Mouse (Mus musculus): Measurements from ENCODE around the gene Inka2. TPM values are rescaled to one million over a fixed set of nuclear protein-coding genes. Genes with fewer than 3 reads are reported as not detected.

The Inka2 gene
- 1.6 and 4.6 TPM in 2 replicates for total RNA-seq (2014; fragmentation: Nextera tagmentation)
- 3.0 and 3.8 TPM in 2 replicates for total RNA-seq (2017)
- polyA plus RNA-seq (2012): 1.9 and 2.2 TPM in 2 replicates

DNA sequence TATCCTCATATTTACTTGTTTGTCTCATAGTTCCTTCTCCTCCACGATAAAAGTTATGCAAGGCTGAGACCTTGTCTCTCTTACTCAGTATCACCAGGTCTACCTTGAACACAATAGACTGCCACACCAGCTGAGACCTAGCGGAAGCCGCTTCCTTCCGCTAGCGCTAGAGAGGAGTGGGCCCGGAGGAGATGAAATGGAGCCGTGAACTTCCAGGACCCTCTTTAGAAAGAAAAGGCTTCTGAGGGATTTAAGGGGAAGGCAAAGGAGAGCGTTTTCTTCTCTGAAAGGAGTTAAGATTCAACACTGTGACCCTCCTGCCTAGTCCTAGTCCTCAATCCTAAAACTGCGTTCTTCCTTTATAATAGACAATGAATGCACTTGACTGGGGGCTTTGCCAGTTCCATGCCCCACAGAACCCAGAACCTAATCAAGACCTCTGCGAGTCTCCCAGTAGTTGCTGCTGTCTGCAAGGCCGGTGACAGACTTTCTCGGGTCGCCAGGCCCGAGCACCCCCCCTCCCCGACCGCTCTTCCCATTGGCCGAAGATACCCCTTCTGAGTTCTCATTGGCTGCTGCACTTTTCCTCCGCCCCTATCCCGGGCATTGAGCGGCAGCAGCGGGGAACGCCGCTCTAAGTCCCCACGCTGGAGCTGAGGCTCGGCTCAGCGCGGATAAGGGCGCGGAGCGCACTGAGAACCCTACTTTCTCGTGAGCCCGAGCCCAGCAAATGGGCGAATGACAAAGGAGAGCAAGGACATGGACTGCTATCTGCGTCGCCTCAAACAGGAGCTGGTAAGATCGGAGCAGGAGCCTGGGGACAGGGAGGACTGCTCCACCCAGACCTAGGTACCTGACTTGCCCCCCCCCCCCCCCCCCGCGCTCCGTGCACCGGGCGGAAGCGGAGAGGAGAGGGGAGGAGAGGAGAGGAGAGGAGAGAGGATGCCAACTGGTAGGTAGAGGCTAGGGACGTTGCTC lies at the start of gene Inka2:
Gene Inka2 (plus strand): TSS at position 569 of the 978 bp plus-strand sequence.
- Histone ChIP-seq H3K4me3 (ENCODE audit: low read depth, low read length) (peak within 1 kb of the TSS; percentile 80), H3K4me1 (ENCODE audit: insufficient read depth, low read depth, low read length) (peaks cover 89% of the 10 kb centered on the region), H3K27me3 (ENCODE audit: insufficient read depth, low read length) (no peaks in the 10 kb centered on the region; the same call in 1 of the 2 replicates), H3K36me3 (replicated peaks) (peaks cover 24% of the 10 kb centered on the region), H3K9me3 (replicated peaks) (no peaks in the 10 kb centered on the region)
- TF ChIP-seq GATA2 (IDR thresholded peaks at IDR 0.05; ENCODE audit: borderline replicate concordance, low read depth, low read length) (no peak), TAL1 (conservative IDR thresholded peaks at IDR 0.05; ENCODE audit: low read depth, low read length) (no peak), POLR2AphosphoS5 (IDR thresholded peaks at IDR 0.05; ENCODE audit: insufficient replicate concordance, low read depth, low read length) (no peak), GATA1 (IDR thresholded peaks at IDR 0.05; ENCODE audit: borderline replicate concordance, low read length) (no peak), CTCF (IDR thresholded peaks at IDR 0.05; ENCODE audit: low read depth, low read length) (no peak)
- ATAC-seq (ENCODE audit: extremely low read depth, insufficient number of reproducible peaks, low FRiP score, poor library complexity, severe bottlenecking) (peak; percentile 89), DNase-seq (ENCODE audit: low spot score) (peak; percentile 97)

DNA sequence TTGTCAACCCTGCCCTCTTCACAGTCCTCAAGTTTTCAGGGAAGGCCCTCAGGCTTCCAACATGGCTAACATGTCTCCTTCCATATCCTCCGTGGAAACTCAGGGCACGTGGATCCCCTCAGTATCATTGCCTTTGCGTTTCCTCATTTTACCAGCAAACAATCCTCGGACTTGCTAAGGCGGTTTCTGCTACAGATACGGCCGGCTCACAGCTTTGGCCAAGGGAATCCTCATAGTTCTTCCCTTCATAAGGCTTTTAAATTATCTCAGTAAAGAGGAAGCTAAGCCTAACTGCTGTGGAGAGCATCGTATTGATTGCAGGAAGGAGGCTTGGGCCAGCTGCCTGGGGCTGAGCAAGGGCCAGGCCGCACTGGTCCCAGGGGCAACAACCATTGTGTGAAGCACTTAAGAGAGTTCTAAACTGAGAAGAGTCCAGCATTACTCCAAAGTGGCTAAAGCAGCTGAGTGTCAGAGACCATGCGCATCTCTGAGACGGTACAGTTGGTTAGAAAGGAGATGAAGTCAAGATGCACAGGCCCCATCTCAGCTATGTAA lies 49.3 kb upstream of the Inka2 start:
- TF ChIP-seq GATA1 (IDR thresholded peaks at IDR 0.05; ENCODE audit: borderline replicate concordance, low read length): no peak
- no peak for TF ChIP-seq GATA2 (IDR thresholded peaks at IDR 0.05; ENCODE audit: borderline replicate concordance, low read depth, low read length)
- TF ChIP-seq CTCF (IDR thresholded peaks at IDR 0.05; ENCODE audit: low read depth, low read length): no peak
- TF ChIP-seq TAL1 (conservative IDR thresholded peaks at IDR 0.05; ENCODE audit: low read depth, low read length): no peak
- TF ChIP-seq POLR2AphosphoS5 (IDR thresholded peaks at IDR 0.05; ENCODE audit: insufficient replicate concordance, low read depth, low read length): no peak
- Histone ChIP-seq H3K36me3 (replicated peaks) (no peaks in the 10 kb centered on the region), H3K4me1 (ENCODE audit: insufficient read depth, low read depth, low read length) (no peaks in the 10 kb centered on the region), H3K4me3 (ENCODE audit: low read depth, low read length) (no peak overlapping the region), H3K27me3 (ENCODE audit: insufficient read depth, low read length) (peaks cover 9% of the 10 kb centered on the region; the same call in 1 of the 2 replicates), H3K9me3 (replicated peaks) (no peaks in the 10 kb centered on the region)
- DNase-seq (ENCODE audit: low spot score) (no peak), ATAC-seq (ENCODE audit: extremely low read depth, insufficient number of reproducible peaks, low FRiP score, poor library complexity, severe bottlenecking) (no peak)

- peaks cover 3% of the 10 kb centered on the region; the same call in 1 of the 2 replicates for H3K4me1 ChIP-seq (ENCODE audit: insufficient read depth, low read depth, low read length)
- H3K27me3 ChIP-seq (ENCODE audit: insufficient read depth, low read length): peaks cover 21% of the 10 kb centered on the region
- H3K9me3 ChIP-seq (replicated peaks): no peaks in the 10 kb centered on the region
- H3K36me3 ChIP-seq (replicated peaks): no peaks in the 10 kb centered on the region
- H3K4me3 ChIP-seq (ENCODE audit: low read depth, low read length): no peak overlapping the region
- ATAC-seq (ENCODE audit: extremely low read depth, insufficient number of reproducible peaks, low FRiP score, poor library complexity, severe bottlenecking) (no peak), DNase-seq (ENCODE audit: low spot score) (no peak)
- TF ChIP-seq TAL1 (conservative IDR thresholded peaks at IDR 0.05; ENCODE audit: low read depth, low read length): no peak
- TF ChIP-seq GATA1 (IDR thresholded peaks at IDR 0.05; ENCODE audit: borderline replicate concordance, low read length): no peak
- TF ChIP-seq POLR2AphosphoS5 (IDR thresholded peaks at IDR 0.05; ENCODE audit: insufficient replicate concordance, low read depth, low read length): no peak
- TF ChIP-seq GATA2 (IDR thresholded peaks at IDR 0.05; ENCODE audit: borderline replicate concordance, low read depth, low read length): no peak
- TF ChIP-seq CTCF (IDR thresholded peaks at IDR 0.05; ENCODE audit: low read depth, low read length): no peak
Measured at GRCm38 (mm10) chr3:105660530-105660929, 43.9 kb upstream of the Inka2 start.

DNA sequence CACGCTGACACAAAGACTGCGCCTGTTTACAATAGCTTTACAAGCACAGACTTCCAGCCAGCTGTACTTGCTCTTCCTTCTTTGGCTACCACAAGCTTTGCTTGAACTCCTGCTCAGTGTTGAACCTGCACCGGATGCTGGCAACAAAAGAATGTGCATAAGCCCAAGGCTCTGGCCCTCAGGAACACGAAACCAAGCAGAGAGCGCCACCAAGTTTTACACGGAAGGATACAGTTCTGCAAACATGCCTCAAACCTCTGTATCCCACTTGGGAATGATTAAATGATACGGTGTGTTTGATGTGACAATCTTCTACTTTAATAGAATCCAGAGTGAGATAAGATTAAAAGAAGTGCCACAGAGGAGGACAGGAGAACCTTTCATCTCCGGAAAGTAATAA lies 41.4 kb upstream of the Inka2 start:
- Histone ChIP-seq H3K4me1 (ENCODE audit: insufficient read depth, low read depth, low read length) (peaks cover 6% of the 10 kb centered on the region; the same call in 1 of the 2 replicates), H3K27me3 (ENCODE audit: insufficient read depth, low read length) (peaks cover 26% of the 10 kb centered on the region), H3K36me3 (replicated peaks) (no peaks in the 10 kb centered on the region), H3K4me3 (ENCODE audit: low read depth, low read length) (no peak overlapping the region), H3K9me3 (replicated peaks) (no peaks in the 10 kb centered on the region)
- TF ChIP-seq TAL1 (conservative IDR thresholded peaks at IDR 0.05; ENCODE audit: low read depth, low read length): no peak
- no peak for TF ChIP-seq POLR2AphosphoS5 (IDR thresholded peaks at IDR 0.05; ENCODE audit: insufficient replicate concordance, low read depth, low read length)
- no peak for TF ChIP-seq GATA2 (IDR thresholded peaks at IDR 0.05; ENCODE audit: borderline replicate concordance, low read depth, low read length)
- no peak for TF ChIP-seq GATA1 (IDR thresholded peaks at IDR 0.05; ENCODE audit: borderline replicate concordance, low read length)
- TF ChIP-seq CTCF (IDR thresholded peaks at IDR 0.05; ENCODE audit: low read depth, low read length): no peak
- DNase-seq (ENCODE audit: low spot score) (no peak), ATAC-seq (ENCODE audit: extremely low read depth, insufficient number of reproducible peaks, low FRiP score, poor library complexity, severe bottlenecking) (no peak)

DNA sequence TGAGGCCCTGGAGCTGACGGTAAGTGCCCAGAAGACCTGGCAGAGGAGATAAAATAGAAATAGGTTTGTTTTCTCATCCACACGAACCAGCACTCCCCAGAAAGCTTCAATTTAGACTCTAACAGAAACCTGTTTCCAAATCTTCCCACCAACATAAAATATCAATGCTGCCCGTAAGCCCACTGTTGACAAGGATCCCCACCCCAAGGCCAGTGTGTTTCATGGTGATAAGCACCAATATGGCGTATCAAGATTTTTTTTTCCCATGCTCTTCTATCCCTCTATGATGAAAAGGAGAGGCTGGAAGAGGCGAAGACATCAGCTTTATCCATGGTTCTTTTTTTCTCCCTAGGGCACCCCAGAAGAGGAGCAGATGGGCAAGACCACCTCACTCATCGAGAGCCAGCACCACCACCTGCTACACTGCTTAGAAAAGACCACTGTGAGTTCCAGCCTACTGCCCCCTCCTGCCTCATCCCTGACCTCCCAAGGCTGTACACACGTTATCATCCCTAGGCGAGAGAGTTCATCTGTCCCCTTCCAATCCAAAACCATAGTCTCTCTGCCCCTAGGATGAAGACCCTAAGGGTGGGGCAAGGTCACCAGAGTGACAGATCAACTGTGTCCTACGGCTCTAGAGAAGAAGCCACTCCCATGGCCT lies 39.2 kb upstream of the Inka2 start:
- Histone ChIP-seq H3K36me3 (replicated peaks) (no peaks in the 10 kb centered on the region), H3K4me3 (ENCODE audit: low read depth, low read length) (no peak overlapping the region), H3K27me3 (ENCODE audit: insufficient read depth, low read length) (peaks cover 25% of the 10 kb centered on the region), H3K4me1 (ENCODE audit: insufficient read depth, low read depth, low read length) (peaks cover 7% of the 10 kb centered on the region; the same call in 1 of the 2 replicates), H3K9me3 (replicated peaks) (no peaks in the 10 kb centered on the region)
- no peak for TF ChIP-seq GATA1 (IDR thresholded peaks at IDR 0.05; ENCODE audit: borderline replicate concordance, low read length)
- DNase-seq (ENCODE audit: low spot score): no peak
- no peak for ATAC-seq (ENCODE audit: extremely low read depth, insufficient number of reproducible peaks, low FRiP score, poor library complexity, severe bottlenecking)

All from G1E (cell line).